Mouse (Mus musculus): Measurements from ENCODE around the gene Gabbr2. TPM values are rescaled to one million over a fixed set of nuclear protein-coding genes. Genes with fewer than 3 reads are reported as not detected.

Gene Gabbr2
- total RNA-seq (2014; fragmentation: Nextera tagmentation) (not detected in 2 replicates), total RNA-seq (2017) (not detected in 2 replicates)

GRCm38 (mm10) chr4:46991016-46991958 lies at the start of gene Gabbr2:
TSS of gene Gabbr2 (minus strand) at chr4:46991873.
- ATAC-seq (replicated peaks; ENCODE audit: poor library complexity, severe bottlenecking): no peak

- no peak for ATAC-seq (replicated peaks; ENCODE audit: poor library complexity, severe bottlenecking)
Measured at GRCm38 (mm10) chr4:47039586-47039985, 47.9 kb upstream of the Gabbr2 start.

GRCm38 (mm10) chr4:47037321-47037657 lies 45.6 kb upstream of the Gabbr2 start:
- ATAC-seq (replicated peaks; ENCODE audit: poor library complexity, severe bottlenecking): peak; percentile 73

GRCm38 (mm10) chr4:47036486-47037320 lies 45.0 kb upstream of the Gabbr2 start:
- ATAC-seq (replicated peaks; ENCODE audit: poor library complexity, severe bottlenecking): no peak

GRCm38 (mm10) chr4:47035536-47035935 lies 43.9 kb upstream of the Gabbr2 start:
- ATAC-seq (replicated peaks; ENCODE audit: poor library complexity, severe bottlenecking): 0 out of 2 replicates have a peak, but pooled peaks have one; percentile 39

- ATAC-seq (replicated peaks; ENCODE audit: poor library complexity, severe bottlenecking): no peak
Measured at GRCm38 (mm10) chr4:47032171-47032570, 40.5 kb upstream of the Gabbr2 start.

- ATAC-seq (replicated peaks; ENCODE audit: poor library complexity, severe bottlenecking): no peak
Measured at GRCm38 (mm10) chr4:47028791-47029190, 37.1 kb upstream of the Gabbr2 start.

GRCm38 (mm10) chr4:47023949-47024348 lies 32.3 kb upstream of the Gabbr2 start:
- ATAC-seq (replicated peaks; ENCODE audit: poor library complexity, severe bottlenecking): no peak

- ATAC-seq (replicated peaks; ENCODE audit: poor library complexity, severe bottlenecking): peak; percentile 64
Measured at GRCm38 (mm10) chr4:47022804-47023603, 31.3 kb upstream of the Gabbr2 start.

- peak; percentile 48; the same call in 1 of the 2 replicates for ATAC-seq (replicated peaks; ENCODE audit: poor library complexity, severe bottlenecking)
Measured at GRCm38 (mm10) chr4:47020563-47020962, 28.9 kb upstream of the Gabbr2 start.

- no peak for ATAC-seq (replicated peaks; ENCODE audit: poor library complexity, severe bottlenecking)
Measured at GRCm38 (mm10) chr4:47015156-47015555, 23.5 kb upstream of the Gabbr2 start.

GRCm38 (mm10) chr4:47012476-47012875 lies 20.8 kb upstream of the Gabbr2 start:
- ATAC-seq (replicated peaks; ENCODE audit: poor library complexity, severe bottlenecking): no peak

GRCm38 (mm10) chr4:47010400-47011231 lies 18.9 kb upstream of the Gabbr2 start:
- peak; percentile 92 for ATAC-seq (replicated peaks; ENCODE audit: poor library complexity, severe bottlenecking)

GRCm38 (mm10) chr4:47000626-47001395 lies 9.1 kb upstream of the Gabbr2 start:
- ATAC-seq (replicated peaks; ENCODE audit: poor library complexity, severe bottlenecking): no peak

- no peak for ATAC-seq (replicated peaks; ENCODE audit: poor library complexity, severe bottlenecking)
Measured at GRCm38 (mm10) chr4:46997969-46998368, 6.3 kb upstream of the Gabbr2 start.

- peak; percentile 55; the same call in 1 of the 2 replicates for ATAC-seq (replicated peaks; ENCODE audit: poor library complexity, severe bottlenecking)
Measured at GRCm38 (mm10) chr4:46992827-46993473, 1.3 kb upstream of the Gabbr2 start.

- ATAC-seq (replicated peaks; ENCODE audit: poor library complexity, severe bottlenecking): no peak
Measured at GRCm38 (mm10) chr4:46991959-46992316, 265 bp upstream of the Gabbr2 start.
